Mouse (Mus musculus) B cell, adult 62 days (primary cell): ENCODE results near the gene Simc1. TPM values are rescaled to one million over a fixed set of nuclear protein-coding genes. Genes with fewer than 3 reads are reported as not detected.

Experiments
- total RNA-seq: library from RNA; stranded (reverse); gene quantifications from 4 replicates; pipeline ENCODE4 v1.2.4, GENCODE M21; 2023

Gene Simc1
- total RNA-seq, result 20.6 to 27.1 TPM (median 24.9 TPM) in 4 replicates

GRCm38 (mm10) chr13:54503604-54504521 is at the start of gene Simc1:
Gene Simc1 (plus strand): TSS chr13:54503779.

GRCm38 (mm10) chr13:54468098-54469011 is 35.2 kb upstream of the Simc1 start, which contains the start of gene Thoc3:
Gene Thoc3 (minus strand): TSS chr13:54468849.

GRCm38 (mm10) chr13:54565201-54565581 is 61.6 kb downstream of the Simc1 start, which contains the start of gene 4833439L19Rik:
Gene 4833439L19Rik (minus strand): TSS chr13:54565435.

GRCm38 (mm10) chr13:54574854-54575481 is 71.4 kb downstream of the Simc1 start, which contains the start of gene Arl10:
Gene Arl10 (plus strand): TSS chr13:54575015.

GRCm38 (mm10) chr13:54589996-54590951 is 86.7 kb downstream of the Simc1 start, which contains the start of the genes Nop16 and Higd2a:
Gene Nop16 (minus strand): TSS chr13:54590090.
Gene Higd2a (plus strand): TSS chr13:54590207.

Other genes starting within 250 kb of the Simc1 start
- 4.4 to 7.1 TPM (median 6.5 TPM) in 4 replicates for gene Cplx2, start 132.4 kb upstream of the Simc1 start, total RNA-seq
- 19.9 to 31.8 TPM (median 22.3 TPM) in 4 replicates for gene Thoc3, start 34.9 kb upstream of the Simc1 start, total RNA-seq
- 31.9 to 42.3 TPM (median 38.0 TPM) in 4 replicates for gene 4833439L19Rik, start 61.7 kb downstream of the Simc1 start, total RNA-seq
- gene Arl10, start 71.2 kb downstream of the Simc1 start, total RNA-seq, result 4.6 to 10.3 TPM (median 9.0 TPM) in 4 replicates
- 15.0 to 25.6 TPM (median 18.9 TPM) in 4 replicates for gene Nop16, start 86.3 kb downstream of the Simc1 start, total RNA-seq
- 53.9 to 59.8 TPM (median 56.6 TPM) in 4 replicates for gene Higd2a, start 86.4 kb downstream of the Simc1 start, total RNA-seq
- gene Cltb, start 107.6 kb downstream of the Simc1 start, total RNA-seq, result 20.9 to 25.5 TPM (median 21.3 TPM) in 4 replicates
- 55.6 to 66.1 TPM (median 59.9 TPM) in 4 replicates for gene Faf2, start 118.0 kb downstream of the Simc1 start, total RNA-seq
- gene Rnf44, start 190.1 kb downstream of the Simc1 start, total RNA-seq, result 256 to 280 TPM (median 267 TPM) in 4 replicates
- gene Cdhr2, start 197.7 kb downstream of the Simc1 start, total RNA-seq, result not detected in 4 replicates
- gene Gprin1, start 246.1 kb downstream of the Simc1 start, total RNA-seq, result not detected in 4 replicates